Mouse (Mus musculus): ENCODE results near the gene Ube4b. TPM values are rescaled to one million over a fixed set of nuclear protein-coding genes. Genes with fewer than 3 reads are reported as not detected.

Gene Ube4b
- polyA plus RNA-seq, 1 experiment: 36.5 TPM

- no peak overlapping the region for H3K4me3 ChIP-seq (ENCODE audit: control insufficient read depth, low read depth, low read length)
- no peaks in the 10 kb centered on the region for H3K4me1 ChIP-seq (ENCODE audit: control insufficient read depth, insufficient read depth, low read length)
- no peaks in the 10 kb centered on the region; the same call in 1 of the 2 replicates for H3K36me3 ChIP-seq (ENCODE audit: control insufficient read depth, insufficient read depth, low read length)
- TF ChIP-seq CTCF (IDR thresholded peaks at IDR 0.05; ENCODE audit: control insufficient read depth, insufficient read depth, insufficient replicate concordance, low read depth, low read length): no peak
- TF ChIP-seq POLR2A (IDR thresholded peaks at IDR 0.05; ENCODE audit: control insufficient read depth, low read depth, low read length): no peak
- H3K27ac ChIP-seq (ENCODE audit: control insufficient read depth, insufficient read depth, low read depth, low read length): no peak overlapping the region
- no peaks in the 10 kb centered on the region for H3K27me3 ChIP-seq (ENCODE audit: control insufficient read depth, insufficient read depth, low read length)
Observed at GRCm38 (mm10) chr4:149354671-149355070, 71.9 kb downstream of the Ube4b start.

GRCm38 (mm10) chr4:149351596-149352150 lies 74.9 kb downstream of the Ube4b start:
- Histone ChIP-seq H3K36me3 (ENCODE audit: control insufficient read depth, insufficient read depth, low read length) (no peaks in the 10 kb centered on the region; the same call in 1 of the 2 replicates), H3K27me3 (ENCODE audit: control insufficient read depth, insufficient read depth, low read length) (no peaks in the 10 kb centered on the region)

GRCm38 (mm10) chr4:149348963-149349362 lies 77.6 kb downstream of the Ube4b start:
- Histone ChIP-seq H3K4me1 (ENCODE audit: control insufficient read depth, insufficient read depth, low read length) (no peaks in the 10 kb centered on the region), H3K27me3 (ENCODE audit: control insufficient read depth, insufficient read depth, low read length) (no peaks in the 10 kb centered on the region), H3K4me3 (ENCODE audit: control insufficient read depth, low read depth, low read length) (no peak overlapping the region), H3K36me3 (ENCODE audit: control insufficient read depth, insufficient read depth, low read length) (peaks cover 1% of the 10 kb centered on the region), H3K27ac (ENCODE audit: control insufficient read depth, insufficient read depth, low read depth, low read length) (no peak overlapping the region)
- no peak for TF ChIP-seq CTCF (IDR thresholded peaks at IDR 0.05; ENCODE audit: control insufficient read depth, insufficient read depth, insufficient replicate concordance, low read depth, low read length)
- TF ChIP-seq POLR2A (IDR thresholded peaks at IDR 0.05; ENCODE audit: control insufficient read depth, low read depth, low read length): no peak

More at GRCm38 (mm10) chr4:149351596-149352150, 74.9 kb downstream of the Ube4b start:
- no peak for TF ChIP-seq CTCF (IDR thresholded peaks at IDR 0.05; ENCODE audit: control insufficient read depth, insufficient read depth, insufficient replicate concordance, low read depth, low read length)
- TF ChIP-seq POLR2A (IDR thresholded peaks at IDR 0.05; ENCODE audit: control insufficient read depth, low read depth, low read length): no peak
- Histone ChIP-seq H3K4me1 (ENCODE audit: control insufficient read depth, insufficient read depth, low read length) (no peaks in the 10 kb centered on the region), H3K27ac (ENCODE audit: control insufficient read depth, insufficient read depth, low read depth, low read length) (no peak overlapping the region), H3K4me3 (ENCODE audit: control insufficient read depth, low read depth, low read length) (no peak overlapping the region)

GRCm38 (mm10) chr4:149345873-149346272 lies 80.7 kb downstream of the Ube4b start:
- no peak for TF ChIP-seq POLR2A (IDR thresholded peaks at IDR 0.05; ENCODE audit: control insufficient read depth, low read depth, low read length)
- no peak for TF ChIP-seq CTCF (IDR thresholded peaks at IDR 0.05; ENCODE audit: control insufficient read depth, insufficient read depth, insufficient replicate concordance, low read depth, low read length)
- Histone ChIP-seq H3K36me3 (ENCODE audit: control insufficient read depth, insufficient read depth, low read length) (peaks cover 1% of the 10 kb centered on the region), H3K27ac (ENCODE audit: control insufficient read depth, insufficient read depth, low read depth, low read length) (no peak overlapping the region), H3K27me3 (ENCODE audit: control insufficient read depth, insufficient read depth, low read length) (no peaks in the 10 kb centered on the region), H3K4me1 (ENCODE audit: control insufficient read depth, insufficient read depth, low read length) (no peaks in the 10 kb centered on the region), H3K4me3 (ENCODE audit: control insufficient read depth, low read depth, low read length) (no peak overlapping the region)

GRCm38 (mm10) chr4:149344311-149344710 lies 82.2 kb downstream of the Ube4b start:
- TF ChIP-seq CTCF (IDR thresholded peaks at IDR 0.05; ENCODE audit: control insufficient read depth, insufficient read depth, insufficient replicate concordance, low read depth, low read length) (no peak), POLR2A (IDR thresholded peaks at IDR 0.05; ENCODE audit: control insufficient read depth, low read depth, low read length) (no peak)
- peaks cover 1% of the 10 kb centered on the region; the same call in 1 of the 2 replicates for H3K36me3 ChIP-seq (ENCODE audit: control insufficient read depth, insufficient read depth, low read length)
- no peak overlapping the region for H3K4me3 ChIP-seq (ENCODE audit: control insufficient read depth, low read depth, low read length)
- H3K27ac ChIP-seq (ENCODE audit: control insufficient read depth, insufficient read depth, low read depth, low read length): no peak overlapping the region
- H3K27me3 ChIP-seq (ENCODE audit: control insufficient read depth, insufficient read depth, low read length): no peaks in the 10 kb centered on the region
- H3K4me1 ChIP-seq (ENCODE audit: control insufficient read depth, insufficient read depth, low read length): no peaks in the 10 kb centered on the region

GRCm38 (mm10) chr4:149340680-149341079 lies 85.9 kb downstream of the Ube4b start:
- H3K27ac ChIP-seq (ENCODE audit: control insufficient read depth, insufficient read depth, low read depth, low read length): no peak overlapping the region
- no peaks in the 10 kb centered on the region; the same call in 1 of the 2 replicates for H3K4me1 ChIP-seq (ENCODE audit: control insufficient read depth, insufficient read depth, low read length)
- no peaks in the 10 kb centered on the region for H3K27me3 ChIP-seq (ENCODE audit: control insufficient read depth, insufficient read depth, low read length)
- TF ChIP-seq POLR2A (IDR thresholded peaks at IDR 0.05; ENCODE audit: control insufficient read depth, low read depth, low read length): no peak
- TF ChIP-seq CTCF (IDR thresholded peaks at IDR 0.05; ENCODE audit: control insufficient read depth, insufficient read depth, insufficient replicate concordance, low read depth, low read length): no peak
- no peak overlapping the region for H3K4me3 ChIP-seq (ENCODE audit: control insufficient read depth, low read depth, low read length)
- peaks cover under 1% of the 10 kb centered on the region for H3K36me3 ChIP-seq (ENCODE audit: control insufficient read depth, insufficient read depth, low read length)

- H3K27ac ChIP-seq (ENCODE audit: control insufficient read depth, insufficient read depth, low read depth, low read length): no peak overlapping the region
- peaks cover 5% of the 10 kb centered on the region for H3K36me3 ChIP-seq (ENCODE audit: control insufficient read depth, insufficient read depth, low read length)
- H3K4me3 ChIP-seq (ENCODE audit: control insufficient read depth, low read depth, low read length): no peak overlapping the region
- no peaks in the 10 kb centered on the region; the same call in 1 of the 2 replicates for H3K4me1 ChIP-seq (ENCODE audit: control insufficient read depth, insufficient read depth, low read length)
- H3K27me3 ChIP-seq (ENCODE audit: control insufficient read depth, insufficient read depth, low read length): no peaks in the 10 kb centered on the region
- TF ChIP-seq CTCF (IDR thresholded peaks at IDR 0.05; ENCODE audit: control insufficient read depth, insufficient read depth, insufficient replicate concordance, low read depth, low read length): no peak
- no peak for TF ChIP-seq POLR2A (IDR thresholded peaks at IDR 0.05; ENCODE audit: control insufficient read depth, low read depth, low read length)
Observed at GRCm38 (mm10) chr4:149339426-149340214, 86.9 kb downstream of the Ube4b start.
